Mouse (Mus musculus) mesoderm, embryonic 11.5 days (tissue): ENCODE measurements around the gene Emilin2.

Source experiments
- DNase-seq: peaks from one replicate; pipeline ENCODE4 v3.0.0-alpha.2; 2012; ENCODE audit warnings: low read depth, low spot score

Gene Emilin2

DNA sequence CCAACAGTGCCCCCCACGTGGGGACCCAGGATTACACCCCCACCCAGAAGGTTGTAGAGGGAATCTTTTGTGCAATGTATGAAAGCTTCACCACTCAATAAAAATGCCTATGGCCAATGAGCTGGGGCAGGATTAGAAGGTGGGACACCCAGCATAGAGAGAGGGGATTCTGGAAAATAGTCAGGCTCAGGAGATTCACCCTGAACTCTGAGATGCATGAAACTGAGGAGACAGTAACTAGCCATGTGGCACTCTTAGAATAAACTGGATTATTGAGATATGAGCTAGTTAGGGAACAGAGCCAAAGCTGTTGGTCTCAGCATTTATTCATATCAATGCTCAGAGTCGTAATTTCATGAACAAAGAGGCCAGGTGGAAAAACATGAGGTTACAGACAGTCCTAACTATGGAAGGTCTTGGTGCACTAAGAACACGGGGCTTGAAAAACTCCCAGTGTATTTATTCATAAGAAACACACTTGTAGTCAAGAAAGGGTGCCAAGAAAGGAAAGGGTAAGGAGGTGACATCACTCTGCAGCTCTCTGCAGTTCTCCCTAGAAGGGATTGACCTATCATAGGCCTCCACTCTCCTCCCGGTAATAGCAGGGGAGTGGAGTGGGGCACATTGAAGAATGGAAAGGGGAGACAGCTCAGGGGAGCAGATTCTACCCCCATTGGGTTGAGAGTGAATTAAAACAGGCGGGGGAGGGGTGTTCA, 46.3 kb downstream of the Emilin2 start:
- DNase-seq = no peak

DNA sequence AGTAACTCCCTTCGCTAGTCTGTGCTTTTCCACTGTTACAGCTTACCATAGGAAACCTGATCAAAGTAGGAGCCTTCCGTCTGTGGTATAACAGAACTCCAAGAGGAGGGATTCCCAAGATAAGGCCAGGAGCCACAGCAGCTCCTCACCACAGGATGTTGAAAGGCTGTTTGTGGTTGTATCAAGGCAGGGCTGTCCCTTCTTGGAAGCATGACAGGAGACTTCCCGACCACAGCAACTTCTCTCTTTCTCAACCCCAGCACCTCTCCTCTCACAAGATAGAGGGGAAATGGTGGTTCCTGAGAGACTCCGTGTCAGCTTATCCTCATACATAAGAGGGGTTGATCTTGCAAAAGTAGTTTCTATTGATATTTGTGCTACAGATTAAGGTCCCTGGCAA, 47.0 kb downstream of the Emilin2 start:
- DNase-seq = no peak

DNA sequence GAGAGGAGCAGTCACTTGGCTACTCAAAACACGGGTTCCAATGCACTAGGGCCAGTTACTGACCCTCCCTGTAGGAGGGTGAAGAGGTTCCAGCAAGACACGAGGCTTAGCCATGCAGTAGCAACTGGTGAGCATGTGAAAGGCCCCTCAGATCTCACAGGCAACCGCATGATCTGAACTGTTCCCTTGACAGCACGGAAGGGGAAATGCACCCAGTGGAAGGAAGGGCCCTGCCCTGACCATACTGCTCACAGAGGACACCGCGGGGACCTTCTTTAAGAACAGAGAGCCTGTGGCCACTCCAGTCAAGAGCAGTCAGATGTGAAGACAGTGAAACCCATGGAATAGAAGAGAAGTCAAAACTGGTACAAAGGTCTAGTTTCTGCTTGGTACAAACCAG, 48.6 kb downstream of the Emilin2 start:
- DNase-seq = no peak

DNA sequence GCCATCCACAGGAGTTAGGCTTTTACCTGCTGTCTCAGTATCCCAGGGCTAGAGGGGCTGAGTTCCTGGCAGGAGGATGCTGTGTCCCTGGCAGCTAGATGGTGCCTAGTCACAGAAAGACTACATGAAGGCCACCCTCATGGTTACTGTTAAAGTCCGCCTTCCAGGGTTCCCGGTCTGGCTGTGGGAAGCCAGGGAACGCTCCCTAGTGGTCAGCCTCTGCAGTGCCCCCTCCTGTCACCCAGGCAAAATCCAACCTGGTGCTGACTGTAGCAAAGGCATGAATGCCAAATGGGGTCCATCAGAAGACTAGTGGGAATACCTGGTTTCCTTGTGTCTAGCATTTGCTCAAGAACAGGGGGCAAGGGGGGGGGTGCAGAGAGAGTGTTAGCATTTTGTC, 51.1 kb downstream of the Emilin2 start:
- no peak for DNase-seq

DNA sequence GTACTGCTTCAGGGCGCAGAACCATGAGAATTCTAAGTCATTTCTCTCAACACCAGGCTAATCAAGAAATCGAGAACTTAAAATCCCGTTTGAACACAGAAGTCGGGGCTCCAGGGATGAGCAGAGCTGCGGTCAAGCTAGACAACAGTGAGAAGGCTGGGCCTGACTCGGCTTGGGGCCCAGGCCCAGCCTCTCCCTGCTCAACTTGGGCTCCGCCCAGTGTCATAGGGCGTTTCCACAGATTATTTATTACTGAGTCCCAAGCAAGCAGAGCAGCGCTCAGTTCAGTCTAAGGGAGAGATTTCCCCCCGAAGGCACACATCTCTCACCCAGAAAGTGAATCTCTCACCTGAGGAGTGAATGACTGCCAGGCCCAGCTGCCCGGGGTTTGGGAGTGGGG, 52.1 kb downstream of the Emilin2 start:
- DNase-seq = peak; percentile 43

DNA sequence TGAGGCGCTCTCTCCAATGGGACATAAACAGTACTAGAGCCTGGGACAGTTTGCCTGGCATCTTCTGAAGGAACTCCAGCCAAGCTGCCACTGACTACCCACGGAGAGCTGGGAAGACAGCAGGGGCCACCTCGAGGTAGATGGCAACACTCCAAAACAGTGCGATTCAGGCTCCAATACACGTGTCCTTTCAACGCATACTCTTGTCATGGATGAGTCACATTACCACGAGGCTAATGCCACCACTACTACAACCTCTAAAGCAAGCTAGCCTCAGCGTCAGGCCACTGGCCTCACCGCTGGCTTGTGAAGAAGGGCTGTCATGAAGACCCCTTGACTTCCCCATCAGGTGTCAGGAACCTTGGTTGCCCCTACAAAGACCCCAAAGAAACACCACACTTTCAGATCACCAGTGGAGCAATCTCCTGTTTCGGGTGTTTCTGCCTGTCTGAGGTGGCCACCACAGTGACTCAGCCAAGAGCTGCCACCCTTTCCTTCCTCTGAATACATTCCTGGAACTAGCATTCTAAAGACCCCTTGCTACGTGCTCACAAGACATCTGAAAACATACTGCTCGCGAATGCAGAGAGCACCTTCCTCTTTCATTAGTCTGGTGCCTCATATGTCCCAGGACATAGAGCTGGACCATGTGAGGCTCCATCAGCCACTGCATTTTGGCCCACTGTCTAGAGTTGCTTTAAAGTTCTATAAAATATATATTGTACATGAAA, 54.8 kb downstream of the Emilin2 start:
- no peak for DNase-seq

DNA sequence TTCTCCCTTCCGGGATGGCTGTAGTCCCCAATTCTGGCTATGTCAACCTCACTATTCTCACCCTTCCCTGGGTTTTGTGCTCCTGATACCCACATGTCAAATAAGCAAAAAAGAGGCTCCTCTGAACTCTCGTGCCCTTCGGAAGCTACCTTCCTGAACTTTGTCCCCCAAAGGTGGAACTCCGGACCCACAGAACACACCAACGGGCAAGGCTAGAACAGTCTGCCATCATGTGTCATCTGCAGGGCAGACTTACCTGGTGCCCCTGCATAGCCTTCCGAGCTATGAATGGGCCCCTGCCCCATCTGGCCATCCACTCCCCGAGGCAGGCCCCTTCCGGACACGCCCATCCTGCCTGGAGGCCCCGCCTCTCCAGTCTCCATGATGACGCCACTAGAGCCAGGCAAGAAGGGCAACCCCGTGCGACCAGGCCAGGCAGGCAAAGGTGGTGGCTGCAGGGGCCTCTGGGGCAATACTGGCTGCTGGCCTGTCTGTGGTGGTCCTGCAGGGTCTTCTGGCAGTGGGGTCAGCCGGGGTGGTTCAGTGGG, 55.6 kb downstream of the Emilin2 start:
- no peak for DNase-seq

DNA sequence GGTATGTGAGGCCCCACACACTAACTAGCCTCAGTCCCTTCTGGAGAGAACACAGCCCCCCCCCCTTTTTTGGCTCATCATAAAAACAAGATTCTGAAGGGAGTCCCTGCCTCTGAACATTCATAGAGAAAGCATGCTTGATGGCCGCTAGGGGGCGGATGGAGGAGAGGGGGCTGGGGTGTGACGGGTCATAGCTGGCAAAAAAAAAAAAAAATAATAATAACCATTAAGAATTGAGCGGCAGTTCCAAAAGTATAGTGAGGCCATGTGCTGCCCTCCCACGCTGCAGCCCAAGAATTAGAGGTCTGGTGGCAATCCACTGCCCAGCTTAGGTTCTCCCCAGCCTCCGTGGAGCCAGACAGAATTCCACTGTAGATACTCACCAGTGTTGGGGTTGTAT, 57.0 kb downstream of the Emilin2 start:
- peak; percentile 32 for DNase-seq

DNA sequence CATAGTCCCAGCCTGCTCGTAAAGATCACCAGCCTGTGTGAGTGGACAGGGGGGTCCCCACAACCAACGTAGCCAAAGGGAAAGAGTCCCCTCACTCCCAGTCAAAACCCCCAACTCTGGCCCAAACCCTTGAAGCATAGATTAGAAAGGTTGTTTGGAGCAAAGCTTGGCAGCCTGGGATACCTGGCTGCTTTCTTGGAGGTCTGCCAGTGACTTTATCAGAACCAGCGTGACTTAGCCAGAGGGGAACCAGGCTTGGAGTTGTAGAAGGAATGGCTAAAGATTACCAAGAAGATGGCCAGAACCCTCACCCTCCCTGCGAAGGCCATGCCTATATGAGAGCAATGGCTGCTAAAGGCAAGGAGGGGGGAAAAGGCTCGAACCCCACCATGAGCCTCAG, 57.7 kb downstream of the Emilin2 start:
- no peak for DNase-seq

DNA sequence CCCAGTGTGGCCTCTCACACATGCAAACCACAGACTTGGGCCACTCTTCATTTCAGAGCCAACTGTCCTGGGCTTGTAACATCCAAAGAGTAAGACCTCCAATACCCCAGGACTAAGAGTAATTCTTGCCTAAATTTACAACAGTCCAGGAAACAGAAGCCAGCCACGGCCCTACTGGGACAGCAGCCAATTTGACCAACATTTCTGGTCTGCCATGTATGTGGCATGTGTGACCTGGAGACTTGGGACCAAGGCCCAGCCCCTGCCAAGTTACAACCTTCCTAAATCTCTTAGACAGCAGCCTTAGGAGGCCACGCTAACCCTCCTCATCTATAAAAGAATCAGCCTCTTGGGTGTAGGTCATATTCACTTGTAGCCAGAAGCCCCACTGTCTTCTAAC, 58.4 kb downstream of the Emilin2 start:
- no peak for DNase-seq

DNA sequence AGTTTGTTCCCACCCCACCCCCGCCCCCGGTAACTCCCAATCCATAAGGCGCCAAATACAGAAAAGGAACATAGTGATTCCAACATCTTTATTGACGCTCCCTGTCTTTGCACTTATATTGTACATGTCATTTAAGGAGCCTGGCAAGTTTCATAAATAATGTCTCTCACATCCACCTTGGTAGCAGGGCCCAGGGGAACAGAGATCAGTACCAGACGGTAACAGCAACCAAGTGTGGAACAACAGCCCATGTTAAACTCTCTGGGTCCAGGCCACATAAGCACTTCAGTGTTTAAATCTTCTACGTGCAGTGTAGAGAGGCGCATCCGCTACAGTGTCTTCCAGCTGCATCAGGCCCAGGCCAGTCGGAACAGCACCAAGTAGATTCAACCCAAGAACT, 59.7 kb downstream of the Emilin2 start:
- no peak for DNase-seq

DNA sequence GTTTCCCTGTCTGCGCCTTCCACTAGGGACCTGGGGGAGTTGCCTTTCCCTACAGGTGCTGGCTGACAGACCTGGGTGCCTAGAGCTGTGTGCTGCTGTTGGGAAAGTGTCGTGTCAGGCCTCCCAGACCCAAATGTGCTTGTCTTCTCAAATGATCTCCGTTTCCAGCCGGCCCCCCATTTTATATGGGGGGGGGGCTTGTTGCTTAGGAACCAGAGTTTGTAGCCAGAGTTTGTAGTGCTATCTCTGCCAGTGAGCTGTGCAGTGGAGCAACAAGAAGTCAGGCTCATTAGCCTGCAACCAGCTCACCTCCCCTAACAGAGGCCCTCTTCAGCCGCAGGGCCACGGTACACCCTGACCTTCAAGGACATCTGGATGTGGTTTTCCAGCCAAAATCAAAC, 60.2 kb downstream of the Emilin2 start:
- DNase-seq = no peak

DNA sequence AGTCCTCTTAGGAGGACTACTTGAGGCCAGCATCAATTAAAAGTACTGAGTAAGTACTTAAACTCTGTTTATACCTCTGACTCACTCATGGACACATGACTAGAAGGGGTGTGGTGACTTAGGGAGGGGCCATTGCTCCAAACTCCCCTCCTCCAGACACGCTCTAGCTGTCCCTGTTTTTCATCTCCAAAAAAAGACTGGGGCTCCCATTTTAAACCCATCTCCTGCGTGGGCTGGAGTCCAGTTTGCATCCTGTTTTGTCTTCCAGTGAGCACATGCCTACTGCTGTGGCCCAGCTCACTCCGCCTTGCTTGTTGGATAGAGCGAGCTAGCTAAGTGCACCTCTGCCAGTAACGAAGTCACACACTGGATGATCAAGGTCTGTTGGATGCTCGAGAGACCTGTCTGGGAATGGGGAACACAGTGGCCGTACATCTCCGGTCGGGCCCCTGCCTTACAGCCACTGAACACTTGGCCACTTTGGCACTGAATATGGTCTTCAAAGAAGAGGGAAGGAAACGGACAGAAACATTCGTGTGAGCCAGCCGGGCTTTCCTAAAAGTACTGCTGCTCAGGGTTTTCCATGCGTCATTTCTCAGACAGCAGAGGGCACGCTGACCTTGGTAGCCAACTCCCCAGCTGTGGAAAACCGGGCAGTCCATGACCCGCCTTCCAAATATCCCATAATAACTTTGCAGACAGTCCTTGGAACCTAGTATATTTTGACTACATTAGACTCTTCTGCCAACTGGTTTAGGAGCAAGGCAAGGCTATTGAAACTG, 60.8 kb downstream of the Emilin2 start:
- DNase-seq = no peak

DNA sequence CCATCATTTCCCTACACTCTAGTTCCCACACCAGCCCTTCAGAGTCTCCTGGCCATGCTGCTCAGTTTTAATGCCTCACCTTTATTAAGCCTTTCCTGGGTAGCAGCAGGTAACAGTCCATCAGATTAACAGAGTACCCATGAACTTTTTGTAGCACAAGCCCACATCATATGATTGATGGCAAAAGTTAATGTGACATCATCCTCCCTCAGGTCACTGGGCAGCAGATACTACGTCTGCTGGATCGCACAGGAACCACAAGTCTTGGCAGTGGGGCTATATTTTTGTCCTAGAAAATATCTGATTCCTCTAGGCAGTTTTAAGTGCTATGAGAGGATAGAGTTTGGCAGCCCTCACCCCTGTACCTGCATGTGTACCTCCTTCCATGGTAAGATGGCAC, 61.7 kb downstream of the Emilin2 start:
- no peak for DNase-seq

DNA sequence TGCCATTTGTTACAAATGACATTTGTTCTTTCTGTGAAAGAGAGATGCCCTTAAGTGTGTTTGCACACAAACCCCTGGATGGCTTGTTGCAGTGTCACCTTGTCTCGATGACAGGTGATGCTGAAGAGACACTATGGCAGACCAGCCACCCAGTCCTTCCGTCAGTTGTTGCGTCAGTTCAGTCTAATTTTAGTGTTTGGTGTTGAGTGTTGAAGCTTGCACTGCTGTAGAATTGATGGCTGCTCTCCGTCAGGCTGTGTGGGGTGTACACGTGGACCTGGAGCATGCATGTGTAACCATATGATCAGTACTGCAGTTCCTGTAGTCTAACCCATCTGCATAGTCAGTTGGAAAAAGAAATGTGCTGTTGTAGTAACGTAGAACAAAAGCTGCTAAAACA, 62.8 kb downstream of the Emilin2 start:
- DNase-seq = no peak

DNA sequence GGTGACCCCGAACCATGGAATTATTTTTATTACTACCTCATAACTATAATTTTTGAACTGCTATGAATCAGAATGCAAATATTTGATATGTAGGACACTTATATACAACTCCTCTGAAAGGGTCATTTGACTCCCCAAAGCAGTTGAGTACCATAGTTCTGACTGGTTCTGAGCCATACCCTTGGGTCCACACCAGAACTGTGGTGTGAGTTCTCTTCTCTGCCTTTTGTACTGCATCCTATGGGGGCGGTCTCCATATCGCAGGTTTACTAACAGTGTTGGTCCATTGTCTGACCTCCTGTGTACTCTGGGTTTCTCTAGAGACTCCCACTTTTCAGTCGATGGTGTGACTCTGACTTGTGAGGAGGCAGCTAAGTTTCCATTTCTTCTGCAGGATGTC, 65.8 kb downstream of the Emilin2 start:
- no peak for DNase-seq

DNA sequence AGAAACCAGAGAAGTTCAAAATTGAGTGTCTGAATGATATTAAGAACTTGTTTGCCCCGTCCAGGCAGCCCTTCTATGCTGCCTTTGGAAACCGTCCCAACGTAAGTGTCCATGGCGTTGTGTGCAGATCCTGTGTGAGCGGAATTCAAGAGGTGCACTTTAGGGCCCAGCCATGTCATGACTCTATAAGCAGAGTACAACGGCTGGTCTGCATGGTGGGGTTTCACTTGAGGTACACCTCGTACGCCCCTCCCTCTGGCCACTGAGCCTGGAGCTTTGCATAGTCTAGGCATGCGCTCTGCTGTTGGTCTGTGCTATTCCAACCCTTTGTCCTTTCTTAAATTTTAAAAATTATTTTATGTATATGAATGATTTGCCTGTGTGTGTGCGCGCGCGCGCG, 66.6 kb downstream of the Emilin2 start:
- no peak for DNase-seq

DNA sequence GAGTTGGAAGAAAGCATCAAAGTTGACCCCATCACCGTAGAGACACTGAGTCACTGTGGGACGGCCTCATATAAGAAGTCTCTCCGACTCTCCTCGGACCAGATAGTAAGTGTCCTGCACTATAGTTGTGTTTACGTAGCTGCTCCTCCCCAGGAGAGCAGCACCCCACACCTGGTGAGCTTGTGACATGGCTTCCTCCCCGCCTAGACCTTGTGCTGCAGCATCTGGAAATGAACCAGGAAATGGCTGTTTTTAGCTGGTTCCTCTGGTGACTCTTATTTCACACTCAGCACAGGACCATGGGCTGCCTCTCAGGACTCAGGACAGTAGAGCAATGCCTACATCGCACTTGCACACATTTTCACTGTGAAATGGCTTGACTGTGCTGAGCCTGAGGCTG, 69.1 kb downstream of the Emilin2 start:
- no peak for DNase-seq

DNA sequence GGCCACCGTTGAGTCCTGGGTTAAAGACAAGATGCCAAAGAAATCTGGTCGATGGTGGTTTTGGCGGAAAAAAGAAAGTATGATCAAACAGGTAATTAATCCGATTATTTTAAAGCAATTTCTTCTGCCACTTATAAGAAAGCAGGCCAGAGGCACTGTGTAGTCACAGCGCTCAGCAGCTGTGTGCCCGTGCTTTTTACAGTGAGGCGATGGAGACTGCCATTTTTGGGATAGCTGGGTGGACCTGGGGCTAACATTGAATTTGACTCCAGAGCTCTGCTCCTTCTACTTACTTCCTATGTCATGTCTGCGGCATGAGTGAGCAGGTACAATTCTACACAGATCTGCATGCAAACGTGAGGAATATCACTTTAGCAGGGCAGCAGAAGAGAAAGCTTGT, 71.0 kb downstream of the Emilin2 start:
- DNase-seq = no peak

DNA sequence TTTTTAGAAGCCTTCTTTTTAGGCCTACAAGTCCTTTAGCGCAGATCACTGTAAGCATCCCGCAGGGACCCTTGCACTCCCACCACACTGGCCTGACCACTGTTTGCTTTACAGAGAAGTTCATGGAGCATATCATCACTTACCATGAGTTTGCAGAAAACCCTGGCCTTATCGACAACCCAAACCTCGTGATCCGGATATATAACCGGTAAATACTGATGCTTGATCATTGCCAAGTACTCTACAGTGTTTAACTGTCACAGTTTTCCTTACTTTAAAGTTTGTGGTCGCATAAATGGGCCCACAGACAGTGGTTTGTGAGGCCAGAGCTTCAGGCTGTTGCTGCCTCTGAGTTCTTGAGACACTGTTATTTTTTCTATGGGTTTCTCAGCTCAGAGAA, 73.3 kb downstream of the Emilin2 start:
- DNase-seq = no peak

DNA sequence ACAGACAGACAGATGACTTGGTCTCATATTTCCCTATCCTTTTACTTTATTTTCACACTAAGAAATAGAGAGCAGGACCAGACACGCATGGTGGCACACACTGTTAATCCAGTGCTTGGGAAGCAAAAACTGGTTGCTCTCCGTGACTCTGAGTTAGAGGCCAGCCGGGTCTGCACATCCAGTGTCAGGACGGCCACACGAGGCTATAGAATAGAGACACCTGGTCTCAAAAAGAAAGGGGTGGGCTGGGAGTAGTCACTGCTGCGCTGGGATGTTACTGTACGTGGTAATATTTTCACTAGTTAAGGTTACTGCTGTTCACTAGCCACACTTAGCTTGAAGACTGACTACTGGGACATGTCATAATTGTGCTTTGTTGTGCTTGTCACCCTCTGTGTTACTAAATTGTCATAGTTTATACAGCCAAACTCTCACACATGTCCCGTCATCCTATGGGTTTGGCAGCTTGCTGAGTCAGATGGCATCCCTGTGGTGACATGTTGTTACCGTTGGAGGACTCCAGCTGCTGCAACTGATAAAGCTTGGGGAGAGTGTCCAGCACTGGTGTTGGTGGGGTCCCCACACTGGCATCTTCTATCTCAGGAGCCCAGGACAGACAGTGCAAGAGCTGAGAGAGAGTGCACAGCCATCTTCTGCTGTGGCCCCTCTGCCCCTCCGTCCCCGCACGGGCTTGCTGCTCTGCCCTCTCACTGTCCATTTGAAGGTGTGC, 76.4 kb downstream of the Emilin2 start:
- DNase-seq = no peak
